Mouse (Mus musculus): Measurements from ENCODE around the gene Olfr1085.
"Not testable (repeated sequence)": the region's sequence is repeated elsewhere in the genome, so short reads cannot be mapped to it uniquely, and the experiment has no call there.

Gene Olfr1085

DNA sequence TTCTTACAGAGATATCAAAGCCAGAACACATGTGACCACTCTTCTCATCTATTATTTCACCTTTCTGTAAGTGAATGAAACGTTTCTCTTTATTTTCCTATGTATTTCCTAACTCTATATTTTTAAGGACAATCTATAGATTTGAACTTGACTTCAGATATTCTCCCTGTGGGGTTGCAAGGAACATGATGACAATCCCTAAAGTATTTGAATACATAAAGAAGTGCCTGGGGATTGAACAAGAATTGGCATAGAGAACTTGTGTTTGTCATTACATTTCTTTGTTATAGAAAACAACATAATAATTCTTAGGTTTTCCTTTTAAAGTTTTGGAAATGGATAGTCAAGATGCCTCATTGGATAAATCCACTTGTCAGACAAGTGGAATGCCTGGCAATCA lies at the start of gene Olfr1085:
TSS of gene Olfr1085 (minus strand) at position 101 of the 400 bp plus-strand sequence.
- DNase-seq, result no peak

GRCm38 (mm10) chr2:86698295-86698694 lies 36.5 kb upstream of the Olfr1085 start, which contains the start of gene Olfr1087:
Olfr1087 (minus strand) TSS chr2:86698395.
- no peak for DNase-seq

GRCm38 (mm10) chr2:86679992-86680391 lies 18.2 kb upstream of the Olfr1085 start, which contains the start of gene Olfr1086:
Olfr1086 (minus strand) TSS chr2:86680092.
- DNase-seq, result no peak

- not testable (repeated sequence) for DNase-seq
These were observed 22.2 kb downstream of the Olfr1085 start, which contains the start of gene Olfr1084 for GRCm38 (mm10) chr2:86639625-86640024. Olfr1084 (minus strand) TSS chr2:86639725.

All from right cerebral cortex, postnatal 25 days (tissue).